Mouse (Mus musculus): ENCODE measurements around the gene Cox19.

Gene Cox19

GRCm38 (mm10) chr5:139294089-139294488 lies 57.1 kb downstream of the Cox19 start:
- DNase-seq (ENCODE audit: low spot score in 2 of 2), result no peak

DNA sequence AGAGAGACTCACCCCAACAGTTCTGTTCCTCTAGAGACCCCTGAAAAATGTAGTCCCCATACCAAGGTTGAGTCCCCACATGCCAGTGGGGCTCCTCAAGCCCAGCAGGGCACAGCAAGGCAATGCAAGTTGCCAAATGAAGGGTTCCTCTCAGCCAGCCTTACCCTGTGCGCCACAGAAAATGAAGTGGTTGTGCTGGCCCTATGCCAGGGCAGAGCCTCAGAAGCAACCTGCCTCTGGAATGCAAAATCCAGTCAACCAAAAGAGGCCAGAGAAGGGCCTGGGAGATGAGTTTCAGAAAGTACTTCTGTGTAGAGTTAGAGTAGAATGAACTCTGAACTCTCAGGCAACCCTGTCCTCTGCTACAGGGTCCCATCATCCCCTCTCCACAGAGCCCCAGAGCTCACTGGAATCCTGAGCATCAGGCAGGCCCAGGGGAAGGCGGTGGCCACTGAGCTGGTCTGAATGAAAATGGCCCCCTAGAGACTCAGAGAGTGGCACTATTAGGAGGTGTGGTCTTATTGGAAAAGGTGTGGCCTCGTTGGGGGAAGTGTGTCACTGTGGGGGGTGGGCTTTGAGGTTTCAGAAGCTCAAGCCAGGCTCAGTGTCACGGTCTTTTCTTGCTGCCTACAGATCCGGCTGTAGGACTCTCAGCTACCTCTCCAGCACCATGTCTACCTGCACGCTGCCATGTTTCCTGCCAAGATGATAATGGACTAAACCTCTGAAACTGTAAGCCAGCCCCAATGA lies 59.2 kb downstream of the Cox19 start:
- DNase-seq (ENCODE audit: low spot score in 2 of 2), result no peak

GRCm38 (mm10) chr5:139290467-139291259 lies 60.6 kb downstream of the Cox19 start:
- no peak for DNase-seq (ENCODE audit: low spot score in 2 of 2)

DNA sequence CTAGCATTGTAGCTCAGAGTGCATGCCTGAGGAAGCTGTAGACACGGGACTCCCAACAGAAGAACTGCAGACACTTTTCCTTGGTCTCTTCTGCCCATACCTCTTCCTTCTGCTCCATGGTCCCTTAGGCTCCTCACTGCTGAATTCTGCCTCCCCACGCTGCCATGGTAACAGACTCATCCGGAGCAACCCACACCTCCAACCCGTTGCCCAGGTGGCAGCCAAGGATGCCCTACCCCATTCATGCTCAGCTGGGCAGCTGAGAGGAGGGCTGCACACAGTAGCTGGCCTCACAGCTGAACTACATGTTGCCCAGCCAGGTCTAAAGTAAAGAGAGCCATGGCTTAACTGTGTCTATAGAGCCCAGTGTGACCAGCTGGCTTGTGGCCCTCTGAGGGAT lies 62.6 kb downstream of the Cox19 start:
- DNase-seq (ENCODE audit: low spot score in 2 of 2), result no peak

DNA sequence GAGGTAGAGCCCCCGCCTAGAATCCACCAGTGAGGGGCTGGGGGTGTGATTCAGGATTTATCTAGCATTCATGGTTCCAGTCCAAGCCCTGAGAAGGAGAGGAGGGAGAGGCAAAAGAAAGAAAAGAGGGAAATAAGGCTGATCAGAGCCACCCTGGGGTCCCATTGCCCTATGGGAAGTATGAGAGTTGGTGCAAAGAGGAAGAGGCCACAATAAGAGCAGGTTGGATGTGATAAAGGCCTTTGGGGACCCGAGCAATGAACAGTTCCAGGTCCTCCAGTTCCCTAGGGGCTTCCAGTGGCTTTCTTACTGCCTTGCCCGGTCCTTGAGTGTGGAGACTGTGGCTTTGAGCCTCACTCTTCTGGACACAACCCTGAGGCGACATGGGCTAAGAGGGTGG lies 63.4 kb downstream of the Cox19 start:
- no peak for DNase-seq (ENCODE audit: low spot score in 2 of 2)

DNA sequence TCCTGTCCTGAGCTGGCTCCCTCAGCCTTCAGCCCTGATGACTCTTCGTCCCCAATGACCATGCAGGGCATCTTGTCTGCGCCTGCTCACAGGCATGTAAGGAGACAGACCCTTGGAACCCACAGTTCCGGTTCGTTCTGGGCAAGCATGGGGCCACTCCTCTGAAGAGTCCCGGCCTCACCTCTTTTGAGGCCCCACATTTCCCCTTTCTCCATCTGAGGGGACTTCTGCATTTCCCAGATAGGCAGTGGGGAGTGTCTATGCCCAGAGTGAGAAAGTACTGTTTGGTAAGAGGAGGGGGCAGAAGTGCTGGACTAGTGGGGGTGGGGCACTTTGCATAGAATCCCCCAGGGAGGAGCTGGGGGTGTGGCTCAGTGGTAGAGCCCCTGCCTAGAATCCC lies 64.1 kb downstream of the Cox19 start:
- no peak for DNase-seq (ENCODE audit: low spot score in 2 of 2)
